Mouse (Mus musculus): ENCODE data around the gene Zfp239. TPM values are rescaled to one million over a fixed set of nuclear protein-coding genes. Genes with fewer than 3 reads are reported as not detected.

The Zfp239 gene
- not detected in 2 replicates for total RNA-seq (2023)

GRCm38 (mm10) chr6:117861848-117862247 lies at the start of gene Zfp239:
Zfp239 (plus strand) TSS chr6:117862100.

DNA sequence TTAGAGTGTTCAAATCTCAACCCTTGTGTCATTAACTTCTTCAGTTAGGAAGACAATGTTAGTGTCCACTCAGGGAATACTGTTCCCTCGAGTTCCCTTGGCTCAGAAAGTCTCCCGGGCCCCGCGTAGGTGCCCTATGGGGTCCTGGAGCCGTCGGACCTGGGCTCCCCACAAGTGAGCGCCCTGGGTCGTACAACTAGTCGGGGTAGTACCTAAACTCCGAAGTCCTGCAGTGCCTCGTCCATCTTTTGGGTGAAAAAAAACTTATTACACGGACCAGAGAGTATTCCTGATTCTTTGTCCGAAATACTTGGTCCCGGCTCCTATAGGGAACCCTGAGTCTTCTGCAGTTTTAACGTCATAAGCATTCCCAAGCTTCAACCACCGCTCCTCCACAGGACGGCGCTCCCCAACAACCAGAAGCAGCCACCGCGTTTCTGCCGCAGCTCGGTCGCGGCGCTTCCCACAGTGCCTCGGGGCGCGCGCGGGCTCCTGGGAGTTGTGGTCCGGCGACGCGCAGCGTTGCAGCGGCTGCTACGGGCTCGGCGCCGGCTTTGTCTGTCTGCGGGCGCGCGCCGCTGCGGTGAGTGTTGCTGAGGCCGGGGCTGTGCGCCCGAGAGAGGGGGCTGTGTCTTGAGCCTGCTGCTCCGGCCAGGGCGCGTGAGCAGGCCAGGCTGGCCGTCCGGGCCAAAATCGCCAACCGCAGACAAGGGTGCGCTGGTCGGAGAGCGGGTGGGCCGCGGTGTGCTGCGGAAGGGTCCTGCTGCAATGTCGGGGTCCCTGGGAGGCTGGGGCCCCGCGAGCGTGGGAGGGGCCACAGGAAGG lies 21.0 kb upstream of the Zfp239 start, which contains the start of gene Zfp637:
TSS of gene Zfp637 (plus strand) at position 495 of the 825 bp plus-strand sequence.

DNA sequence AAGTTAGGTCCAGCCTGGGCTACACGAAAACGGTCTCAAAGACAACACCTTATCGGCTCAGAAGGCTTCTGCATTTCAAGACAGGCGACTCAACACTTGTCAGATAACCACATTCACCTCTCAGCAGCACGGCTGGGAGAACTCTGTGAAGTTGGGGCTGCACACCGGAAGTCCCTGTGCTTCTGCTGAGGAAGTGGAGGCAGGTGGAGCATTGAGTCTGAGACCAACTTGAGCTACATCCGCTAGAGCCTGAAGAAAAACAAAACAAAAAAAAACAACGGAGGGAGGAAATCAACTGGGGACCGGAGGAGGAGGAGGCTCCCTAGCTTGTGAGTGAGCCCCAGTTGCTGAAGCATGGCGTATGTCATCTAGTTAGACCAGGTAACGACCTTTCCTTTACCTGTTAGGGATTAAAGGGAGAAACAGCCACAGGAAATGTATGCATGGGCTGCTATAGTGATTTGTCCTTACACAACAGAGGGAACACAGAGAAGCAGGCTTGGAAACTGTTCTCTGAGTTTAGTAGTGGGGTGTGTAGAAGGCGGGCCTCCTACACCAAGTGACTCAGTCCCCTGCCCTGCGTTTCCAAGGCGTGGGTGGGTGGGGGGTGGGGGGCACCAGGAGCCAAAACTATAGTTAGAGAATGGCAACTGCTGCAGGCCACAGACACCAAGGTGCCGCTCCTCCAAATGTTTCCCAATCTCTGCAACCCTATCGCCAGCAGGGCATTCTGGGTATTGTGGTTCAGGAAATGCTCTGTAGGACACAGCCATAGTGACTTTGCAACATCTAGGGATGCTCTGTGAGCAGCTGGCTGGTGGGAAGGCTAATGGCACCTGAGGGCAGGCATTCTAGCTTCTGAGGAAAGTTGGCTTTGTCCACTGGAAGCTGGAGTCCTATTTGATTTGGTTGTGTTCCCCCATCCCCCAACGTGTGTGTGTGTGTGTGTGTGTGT lies 38.5 kb downstream of the Zfp239 start, which contains the start of gene Hnrnpf:
TSS of gene Hnrnpf (plus strand) at position 199 of the 955 bp plus-strand sequence.

Other genes starting within 250 kb of the Zfp239 start
- 3.2 and 5.1 TPM in 2 replicates for gene Zfp637, start 20.9 kb upstream of the Zfp239 start, total RNA-seq (2023)
- gene Hnrnpf, start 38.2 kb downstream of the Zfp239 start, total RNA-seq (2023), result 460 and 526 TPM in 2 replicates
- 0.86 TPM in 1 of 2 replicates, not detected in the other for gene Fxyd4, start 75.6 kb downstream of the Zfp239 start, total RNA-seq (2023)
- gene Rasgef1a, start 149.3 kb downstream of the Zfp239 start, total RNA-seq (2023), result 0.95 TPM in 2 replicates

Data from neutrophil, adult 65 days (primary cell).